Mouse (Mus musculus) G1E (cell line): ENCODE data around the gene Arhgef33.

Experiments used
- CTCF ChIP-seq: IDR thresholded peaks from 2 replicates; pipeline ENCODE4 v1.5.1; 2012; ENCODE audit warnings: low read depth, low read length, inconsistent platforms, mixed read lengths
- GATA1 ChIP-seq: IDR thresholded peaks from 2 replicates; pipeline ENCODE4 v1.6.1; 2012; ENCODE audit warnings: borderline replicate concordance, low read length, inconsistent platforms, mixed read lengths
- POLR2AphosphoS5 ChIP-seq: IDR thresholded peaks from 2 replicates; pipeline ENCODE4 v1.6.1; 2012; ENCODE audit warnings: low read depth, low read length, inconsistent platforms; ENCODE audit not compliant: insufficient replicate concordance

DNA sequence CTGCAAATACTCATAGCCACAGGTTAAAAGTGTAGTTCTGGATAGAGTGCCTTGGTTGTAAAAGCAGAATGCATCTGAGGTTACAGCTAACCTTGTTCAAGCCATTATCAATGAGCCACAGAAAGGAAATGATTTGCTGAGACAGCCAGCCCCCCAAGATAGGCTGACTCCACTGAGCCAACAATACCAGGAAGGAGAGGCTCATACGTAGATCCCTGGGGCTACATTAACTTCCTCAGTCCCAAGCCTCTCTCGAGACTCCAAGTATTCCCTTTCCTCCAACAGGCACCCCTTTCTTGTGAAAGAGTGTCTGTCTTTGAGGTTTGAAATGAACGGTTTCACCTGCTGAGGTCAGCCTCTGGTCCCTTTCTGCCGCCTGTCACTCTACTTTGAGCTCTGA is 22.8 kb upstream of the Arhgef33 start:
- TF ChIP-seq CTCF (no peak), GATA1 (no peak), POLR2AphosphoS5 (no peak)
